Mouse (Mus musculus): ENCODE results near the gene Map7d1.

- no peak for TF ChIP-seq GATA1 (IDR thresholded peaks at IDR 0.05; ENCODE audit: borderline replicate concordance, low read length)
- TF ChIP-seq FLI1 (IDR thresholded peaks at IDR 0.05; ENCODE audit: low read length): no peak
These were observed 28.9 kb downstream of the Map7d1 start for GRCm38 (mm10) chr4:126227077-126227761.
